Mouse (Mus musculus): ENCODE measurements at regions not wholly inside any gene's neighbourhood (a gene's known extent, or its start where the extent isn't known, plus 50 kb on each side); places are given as distances from the start of the nearest gene placed in this dataset.

- DNase-seq = peak; percentile 48
Observed at GRCm38 (mm10) chr14:31891500-31892185, 61.2 kb upstream of the Ankrd28 start.

GRCm38 (mm10) chr14:31892186-31892510 lies 61.7 kb upstream of the Ankrd28 start:
- no peak for DNase-seq

- no peak for DNase-seq
Observed at GRCm38 (mm10) chr14:31896500-31896899, 66.0 kb upstream of the Ankrd28 start.

GRCm38 (mm10) chr14:31899504-31899903 lies 69.1 kb upstream of the Ankrd28 start:
- DNase-seq = no peak

GRCm38 (mm10) chr14:31899906-31900305 lies 69.5 kb upstream of the Ankrd28 start:
- DNase-seq = no peak

- DNase-seq = no peak
Observed at GRCm38 (mm10) chr14:31901901-31902300, 71.5 kb upstream of the Ankrd28 start.

GRCm38 (mm10) chr14:31903664-31904063 lies 73.2 kb upstream of the Ankrd28 start:
- no peak for DNase-seq

- DNase-seq = no peak
Observed at GRCm38 (mm10) chr14:31908591-31908990, 78.1 kb upstream of the Ankrd28 start.

GRCm38 (mm10) chr14:31909291-31909690 lies 78.8 kb upstream of the Ankrd28 start:
- no peak for DNase-seq

GRCm38 (mm10) chr14:31910809-31911208 lies 80.4 kb upstream of the Ankrd28 start:
- DNase-seq = no peak

- DNase-seq = no peak
Observed at GRCm38 (mm10) chr14:31918461-31918860, 88.0 kb upstream of the Ankrd28 start.

GRCm38 (mm10) chr14:31918921-31919320 lies 88.5 kb upstream of the Ankrd28 start:
- DNase-seq = no peak

- no peak for DNase-seq
Observed at GRCm38 (mm10) chr14:31929161-31929707, 98.8 kb upstream of the Ankrd28 start.

- peak; percentile 82 for DNase-seq
Observed at GRCm38 (mm10) chr14:31930367-31930766, 98.4 kb upstream of the Galnt15 start.

- no peak for DNase-seq
Observed at GRCm38 (mm10) chr14:31931971-31932370, 96.8 kb upstream of the Galnt15 start.

GRCm38 (mm10) chr14:31933441-31933840 lies 95.3 kb upstream of the Galnt15 start:
- no peak for DNase-seq

- DNase-seq = peak; percentile 42
Observed at GRCm38 (mm10) chr14:31933841-31934271, 94.9 kb upstream of the Galnt15 start.

- DNase-seq = no peak
Observed at GRCm38 (mm10) chr14:31934321-31934720, 94.5 kb upstream of the Galnt15 start.

GRCm38 (mm10) chr14:31934771-31935170 lies 94.0 kb upstream of the Galnt15 start:
- DNase-seq = no peak

GRCm38 (mm10) chr14:31935411-31935810 lies 93.4 kb upstream of the Galnt15 start:
- no peak for DNase-seq

- DNase-seq = no peak
Observed at GRCm38 (mm10) chr14:31936581-31936980, 92.2 kb upstream of the Galnt15 start.

- no peak for DNase-seq
Observed at GRCm38 (mm10) chr14:31940900-31941299, 87.9 kb upstream of the Galnt15 start.

GRCm38 (mm10) chr14:31942266-31942960 lies 86.4 kb upstream of the Galnt15 start:
- no peak for DNase-seq

GRCm38 (mm10) chr14:31944682-31945081 lies 84.1 kb upstream of the Galnt15 start:
- no peak for DNase-seq
